Mouse (Mus musculus) neural tube, embryonic 15.5 days (tissue): ENCODE data around the gene Pum1. TPM values are rescaled to one million over a fixed set of nuclear protein-coding genes. Genes with fewer than 3 reads are reported as not detected.

Source experiments
- ATAC-seq: fragments of 200-750 bp; cut with Nextera tagmentation; 2 replicates; pipeline ENCODE4 v1.8.0; 2017; ENCODE audit warnings: mild to moderate bottlenecking, moderate TSS enrichment, moderate library complexity; ENCODE audit not compliant: low FRiP score
- H3K27ac ChIP-seq: fragments of 300-500 bp; sonication (generic); replicated peaks from 2 replicates; pipeline ENCODE4 v1.5.1; 2015; ENCODE audit warnings: mild to moderate bottlenecking, inconsistent platforms
- H3K27me3 ChIP-seq: fragments of 300-500 bp; sonication (generic); replicated peaks from 2 replicates; pipeline ENCODE4 v1.6.1; 2015; ENCODE audit warnings: inconsistent platforms
- H3K36me3 ChIP-seq: fragments of 300-500 bp; sonication (generic); 2 replicates; pipeline ENCODE4 v1.6.1; 2015; ENCODE audit warnings: inconsistent platforms
- H3K4me1 ChIP-seq: fragments of 300-500 bp; sonication (generic); 2 replicates; pipeline ENCODE4 v1.6.1; 2015; ENCODE audit warnings: inconsistent platforms
- H3K4me2 ChIP-seq: fragments of 300-500 bp; sonication (generic); 2 replicates; pipeline ENCODE4 v1.6.1; 2015; ENCODE audit warnings: inconsistent platforms, mild to moderate bottlenecking, moderate library complexity
- H3K4me3 ChIP-seq: fragments of 300-500 bp; sonication (generic); replicated peaks from 2 replicates; pipeline ENCODE4 v1.5.1; 2015; ENCODE audit warnings: mild to moderate bottlenecking, inconsistent platforms
- H3K9ac ChIP-seq: fragments of 300-500 bp; sonication (generic); replicated peaks from 2 replicates; pipeline ENCODE4 v1.6.1; 2015; ENCODE audit warnings: mild to moderate bottlenecking, inconsistent platforms
- H3K9me3 ChIP-seq: fragments of 300-500 bp; sonication (generic); replicated peaks from 2 replicates; pipeline ENCODE4 v1.6.1; 2016; ENCODE audit warnings: inconsistent platforms
- WGBS: fragments of 180-500 bp; shearing (Covaris S2); methylation state at CpG from one replicate; pipeline ENCODE4 v1.1.7; 2015; ENCODE audit warnings: mixed read lengths; 5-methylcytosine and 5-hydroxymethylcytosine counted together
- polyA plus RNA-seq: library from polyadenylated mRNA; unstranded; fragments of >200 nt; fragmentation: Nextera tagmentation; extraction: Ambion mirVana; gene quantifications from 2 replicates; pipeline ENCODE4 v1.2.1, GENCODE M21; 2015

Gene Pum1
- polyA plus RNA-seq, 1 experiment from 2014 or later: 75.8 TPM

GRCm38 (mm10) chr4:130745561-130746306, 82.6 kb downstream of the Pum1 start:
- H3K4me1 ChIP-seq: peaks cover 13% of the 10 kb centered on the region; the same call in 1 of the 2 replicates
- no peak for ATAC-seq
- no peak overlapping the region for H3K4me2 ChIP-seq
- 74% methylated on average over 5 of the region's 5 CpGs for WGBS
- H3K27ac ChIP-seq: no peak overlapping the region
- peaks cover 57% of the 10 kb centered on the region for H3K36me3 ChIP-seq
- H3K9ac ChIP-seq: no peak overlapping the region
- H3K4me3 ChIP-seq: no peak overlapping the region
- H3K27me3 ChIP-seq: no peaks in the 10 kb centered on the region
- no peaks in the 10 kb centered on the region for H3K9me3 ChIP-seq

GRCm38 (mm10) chr4:130749566-130749965, 86.4 kb downstream of the Pum1 start:
- WGBS: 65% methylated on average over 7 of the region's 7 CpGs
- Histone ChIP-seq H3K27me3 (no peaks in the 10 kb centered on the region), H3K9ac (no peak overlapping the region), H3K27ac (no peak overlapping the region), H3K4me3 (no peak overlapping the region), H3K4me2 (no peak overlapping the region), H3K4me1 (0 out of 2 replicates have a peak, but pooled peaks cover 3% of the 10 kb centered on the region), H3K9me3 (no peaks in the 10 kb centered on the region), H3K36me3 (peaks cover 74% of the 10 kb centered on the region)
- no peak for ATAC-seq

- Histone ChIP-seq H3K4me1 (peaks cover 7% of the 10 kb centered on the region; the same call in 1 of the 2 replicates), H3K4me3 (no peak overlapping the region), H3K9ac (no peak overlapping the region), H3K36me3 (peaks cover 75% of the 10 kb centered on the region), H3K9me3 (no peaks in the 10 kb centered on the region), H3K27ac (no peak overlapping the region), H3K27me3 (no peaks in the 10 kb centered on the region), H3K4me2 (no peak overlapping the region)
- 95% methylated on average over 2 of the region's 2 CpGs for WGBS
- ATAC-seq: no peak
These were observed 88.8 kb downstream of the Pum1 start for GRCm38 (mm10) chr4:130751966-130752365.

GRCm38 (mm10) chr4:130752591-130752990, 89.5 kb downstream of the Pum1 start:
- Histone ChIP-seq H3K4me2 (no peak overlapping the region), H3K36me3 (peaks cover 71% of the 10 kb centered on the region), H3K4me1 (peaks cover 7% of the 10 kb centered on the region; the same call in 1 of the 2 replicates), H3K4me3 (no peak overlapping the region), H3K27me3 (no peaks in the 10 kb centered on the region), H3K27ac (no peak overlapping the region), H3K9me3 (no peaks in the 10 kb centered on the region), H3K9ac (no peak overlapping the region)
- no peak for ATAC-seq
- WGBS: 82% methylated on average over 7 of the region's 7 CpGs

- 70% methylated on average over 5 of the region's 5 CpGs for WGBS
- Histone ChIP-seq H3K4me1 (peaks cover 7% of the 10 kb centered on the region; the same call in 1 of the 2 replicates), H3K27ac (no peak overlapping the region), H3K36me3 (peaks cover 67% of the 10 kb centered on the region), H3K9me3 (no peaks in the 10 kb centered on the region), H3K27me3 (no peaks in the 10 kb centered on the region), H3K4me3 (no peak overlapping the region), H3K4me2 (no peak overlapping the region), H3K9ac (no peak overlapping the region)
- no peak for ATAC-seq
These were observed 90.6 kb downstream of the Pum1 start for GRCm38 (mm10) chr4:130753755-130754154.

GRCm38 (mm10) chr4:130754776-130755175, 91.7 kb downstream of the Pum1 start:
- no peak overlapping the region for H3K9ac ChIP-seq
- peaks cover 7% of the 10 kb centered on the region; the same call in 1 of the 2 replicates for H3K4me1 ChIP-seq
- no peaks in the 10 kb centered on the region for H3K9me3 ChIP-seq
- ATAC-seq: no peak
- no peak overlapping the region for H3K27ac ChIP-seq
- H3K27me3 ChIP-seq: no peaks in the 10 kb centered on the region
- no peak overlapping the region for H3K4me2 ChIP-seq
- peaks cover 70% of the 10 kb centered on the region for H3K36me3 ChIP-seq
- no peak overlapping the region for H3K4me3 ChIP-seq
- 65% methylated on average over 2 of the region's 2 CpGs for WGBS

GRCm38 (mm10) chr4:130759875-130760274, 96.8 kb downstream of the Pum1 start:
- H3K4me2 ChIP-seq: no peak overlapping the region
- no peaks in the 10 kb centered on the region for H3K27me3 ChIP-seq
- no peak overlapping the region for H3K9ac ChIP-seq
- H3K27ac ChIP-seq: no peak overlapping the region
- H3K4me1 ChIP-seq: peaks cover 7% of the 10 kb centered on the region; the same call in 1 of the 2 replicates
- no peak overlapping the region for H3K4me3 ChIP-seq
- H3K36me3 ChIP-seq: peaks cover 54% of the 10 kb centered on the region
- WGBS: 92% methylated on average over 2 of the region's 2 CpGs
- no peak for ATAC-seq
- H3K9me3 ChIP-seq: no peaks in the 10 kb centered on the region

GRCm38 (mm10) chr4:130761809-130762208, 98.7 kb downstream of the Pum1 start:
- no peaks in the 10 kb centered on the region for H3K4me1 ChIP-seq
- WGBS: 91% methylated on average over 5 of the region's 5 CpGs
- H3K9me3 ChIP-seq: no peaks in the 10 kb centered on the region
- H3K36me3 ChIP-seq: peaks cover 64% of the 10 kb centered on the region
- H3K4me3 ChIP-seq: no peak overlapping the region
- no peak overlapping the region for H3K4me2 ChIP-seq
- no peaks in the 10 kb centered on the region for H3K27me3 ChIP-seq
- H3K9ac ChIP-seq: no peak overlapping the region
- H3K27ac ChIP-seq: no peak overlapping the region
- ATAC-seq: no peak

GRCm38 (mm10) chr4:130765399-130766160, 102.5 kb downstream of the Pum1 start:
- ATAC-seq: no peak
- Histone ChIP-seq H3K4me2 (no peak overlapping the region), H3K27me3 (no peaks in the 10 kb centered on the region), H3K36me3 (peaks cover 55% of the 10 kb centered on the region), H3K27ac (no peak overlapping the region), H3K4me1 (no peaks in the 10 kb centered on the region), H3K9me3 (no peaks in the 10 kb centered on the region), H3K4me3 (no peak overlapping the region), H3K9ac (no peak overlapping the region)
- 88% methylated on average over 7 of the region's 7 CpGs for WGBS

- no peaks in the 10 kb centered on the region for H3K9me3 ChIP-seq
- H3K36me3 ChIP-seq: peaks cover 62% of the 10 kb centered on the region
- H3K4me3 ChIP-seq: no peak overlapping the region
- no peak for ATAC-seq
- 79% methylated on average over 2 of the region's 2 CpGs for WGBS
- H3K27ac ChIP-seq: no peak overlapping the region
- H3K4me1 ChIP-seq: peaks cover 3% of the 10 kb centered on the region; the same call in 1 of the 2 replicates
- no peaks in the 10 kb centered on the region for H3K27me3 ChIP-seq
- no peak overlapping the region for H3K4me2 ChIP-seq
- no peak overlapping the region for H3K9ac ChIP-seq
These were observed 103.3 kb downstream of the Pum1 start for GRCm38 (mm10) chr4:130766387-130766786.

GRCm38 (mm10) chr4:130766926-130767325, 103.8 kb downstream of the Pum1 start:
- Histone ChIP-seq H3K36me3 (peaks cover 66% of the 10 kb centered on the region), H3K4me2 (no peak overlapping the region), H3K4me1 (peaks cover 3% of the 10 kb centered on the region; the same call in 1 of the 2 replicates), H3K27ac (no peak overlapping the region; the same call in 1 of the 2 replicates), H3K9me3 (no peaks in the 10 kb centered on the region), H3K4me3 (no peak overlapping the region), H3K9ac (no peak overlapping the region), H3K27me3 (no peaks in the 10 kb centered on the region)
- ATAC-seq: no peak
- 81% methylated on average over 4 of the region's 4 CpGs for WGBS

- no peak for ATAC-seq
- no peaks in the 10 kb centered on the region for H3K9me3 ChIP-seq
- no peak overlapping the region for H3K27ac ChIP-seq
- H3K36me3 ChIP-seq: peaks cover 49% of the 10 kb centered on the region
- H3K9ac ChIP-seq: no peak overlapping the region
- H3K4me2 ChIP-seq: no peak overlapping the region
- H3K4me1 ChIP-seq: peaks cover 21% of the 10 kb centered on the region
- H3K27me3 ChIP-seq: no peaks in the 10 kb centered on the region
- 87% methylated on average over 4 of the region's 4 CpGs for WGBS
- no peak overlapping the region for H3K4me3 ChIP-seq
These were observed 110.8 kb downstream of the Pum1 start for GRCm38 (mm10) chr4:130773899-130774298.
